Mouse (Mus musculus) olfactory bulb, adult 2 months (tissue): Measurements from ENCODE around the gene Gprin1.

ENCODE experiments used
- CTCF ChIP-seq: fragments of 200-500 bp; IDR thresholded peaks from 2 replicates; pipeline ENCODE4 v1.5.1; 2012; ENCODE audit warnings: low read depth, mild to moderate bottlenecking, low read length, moderate library complexity; ENCODE audit not compliant: insufficient read depth
- POLR2A ChIP-seq: fragments of 200-500 bp; IDR thresholded peaks from 2 replicates; pipeline ENCODE4 v1.6.1; 2012; ENCODE audit warnings: mild to moderate bottlenecking, low read depth, low read length, moderate library complexity; ENCODE audit not compliant: insufficient read depth

DNA sequence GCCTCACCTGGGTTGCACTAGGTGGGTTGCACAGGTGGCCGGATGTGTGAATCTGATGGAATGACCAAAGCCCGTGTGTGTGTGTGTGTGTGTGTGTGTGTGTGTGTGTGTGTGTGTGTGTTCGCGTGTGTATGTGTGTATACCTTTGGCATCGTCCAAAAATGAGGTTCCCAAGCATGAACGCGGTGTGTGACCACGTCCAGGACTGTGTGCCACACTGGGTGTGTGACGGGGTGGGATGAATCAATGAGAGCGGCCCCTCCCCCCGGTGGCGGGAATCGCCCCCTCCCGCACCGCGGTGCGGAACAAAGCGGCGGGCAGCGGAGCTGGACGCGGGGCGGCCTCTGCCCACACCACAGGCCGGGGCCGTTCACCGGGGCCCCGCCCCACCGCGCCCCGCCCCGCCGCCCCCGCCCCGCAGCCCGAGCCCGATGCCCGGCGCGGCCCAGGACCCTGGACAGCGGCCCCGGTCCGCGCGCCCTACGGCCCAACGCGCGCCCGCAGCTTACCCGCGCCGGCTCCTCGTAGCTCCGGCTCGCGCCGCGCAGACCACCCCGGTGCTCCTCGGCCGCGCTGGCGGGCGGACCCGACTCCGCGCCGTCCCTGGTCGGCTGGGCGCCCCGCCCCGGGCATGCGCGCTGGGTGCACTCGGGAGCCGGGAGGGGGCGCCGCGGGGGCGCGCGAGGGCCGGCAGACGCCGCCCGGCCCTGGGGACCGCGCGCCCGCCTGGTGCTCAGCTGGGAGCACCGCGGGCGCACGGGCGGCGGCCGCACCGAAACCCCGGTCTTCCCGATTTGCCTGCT, 412 bp downstream of the Gprin1 start:
- peak; percentile 77 for TF ChIP-seq POLR2A
- TF ChIP-seq CTCF: no peak; the same call in 1 of the 2 replicates
